Mouse (Mus musculus) macrophage (primary cell): ENCODE data around the gene Phf11a. TPM values are rescaled to one million over a fixed set of nuclear protein-coding genes. Genes with fewer than 3 reads are reported as not detected.
"Not testable (repeated sequence)": the region's sequence is repeated elsewhere in the genome, so short reads cannot be mapped to it uniquely, and the experiment has no call there.

ENCODE experiments used
- H3K27ac ChIP-seq: fragments of 350-480 bp; formaldehyde crosslinking; 2 replicates; pipeline ENCODE4 v1.9.0; 2021
- H3K36me3 ChIP-seq: fragments of 350-480 bp; formaldehyde crosslinking; 2 replicates; pipeline ENCODE4 v1.9.0; 2021; ENCODE audit errors: inconsistent target
- H3K4me3 ChIP-seq: fragments of 350-480 bp; formaldehyde crosslinking; 2 replicates; pipeline ENCODE4 v1.9.0; 2021; ENCODE audit errors: inconsistent target
- H3K79me2 ChIP-seq: fragments of 350-480 bp; formaldehyde crosslinking; 2 replicates; pipeline ENCODE4 v1.9.0; 2021; ENCODE audit errors: inconsistent target
- WGBS: methylation state at CpG from one replicate; pipeline ENCODE4 v1.1.7; 2026; ENCODE audit warnings: inconsistent platforms; ENCODE audit not compliant: missing documents; 5-methylcytosine and 5-hydroxymethylcytosine counted together
- polyA plus RNA-seq: library from polyadenylated mRNA; stranded (reverse); fragments of 250-400 nt; gene quantifications from 3 replicates; pipeline ENCODE4 v1.2.4, GENCODE M21; 2018; ENCODE audit warnings: inconsistent platforms
- total RNA-seq, 78 experiments: library from RNA; depleted of rRNA; stranded (reverse); fragments of 250-400 nt; gene quantifications; 1 replicate in 9 of 78; 2 replicates in 24 of 78; 3 replicates in 43 of 78; 4 replicates in 2 of 78; pipeline ENCODE4 v1.2.4; 2018; ENCODE audit warnings: inconsistent platforms in 56 of 78

Gene Phf11a
- 10 to 100 TPM in 14 of 26 experiments, 1 to 10 TPM in 9, under 1 TPM in 2, not detected in 1; 0.69 to 47.7 (median 19.1) TPM for total RNA-seq (2018; cell fraction: chromatin; rRNA removed)
- 100 to 1,000 TPM in 4 of 26 experiments, 10 to 100 TPM in 9, 1 to 10 TPM in 13; 3.9 to 147 (median 42.7) TPM for total RNA-seq (2018; cell fraction: cytosol; rRNA removed)
- 10 to 100 TPM in 14 of 26 experiments, 1 to 10 TPM in 12; 1.9 to 87.5 (median 36.1) TPM for total RNA-seq (2018; cell fraction: nucleus; rRNA removed)
- polyA plus RNA-seq: 5.3 to 18.6 TPM (median 6.0 TPM) in 3 replicates

DNA sequence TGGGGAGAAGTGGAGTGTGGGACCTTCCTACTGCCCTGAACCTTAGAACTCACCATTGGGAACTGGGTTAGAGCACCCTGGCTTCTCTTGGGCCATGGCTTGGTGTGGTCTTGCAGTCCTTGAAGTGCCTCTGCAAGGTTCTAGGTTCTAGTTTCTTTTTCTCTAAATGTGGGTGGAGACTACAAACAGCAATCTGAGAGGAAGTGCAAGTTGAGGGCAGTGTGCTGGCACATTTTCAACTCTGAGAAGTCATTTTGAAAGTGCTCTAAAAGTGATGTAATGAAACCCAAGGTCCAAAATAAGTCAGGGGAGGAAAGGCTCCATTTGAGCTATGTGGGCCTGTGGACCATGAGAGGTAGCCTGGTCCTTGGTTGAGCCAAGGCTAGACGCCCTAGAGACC lies at the start of gene Phf11a:
Phf11a (minus strand) TSS at position 132 of the 400 bp plus-strand sequence.
- not testable (repeated sequence) for H3K27ac ChIP-seq, H3K79me2 ChIP-seq, H3K36me3 ChIP-seq
- WGBS: 100% methylated on average over 1 of the region's 1 CpGs
- peak within 1 kb of the TSS; percentile 16; the same call in 1 of the 2 replicates for H3K4me3 ChIP-seq

- H3K27ac ChIP-seq: peak within 1 kb of the TSS; percentile 45
- H3K4me3 ChIP-seq: peak within 1 kb of the TSS; percentile 43
- H3K36me3 ChIP-seq: not testable (repeated sequence)
- H3K79me2 ChIP-seq: peaks cover 41% of the 10 kb centered on the region; the same call in 1 of the 2 replicates
- WGBS: 43% methylated on average over 1 of the region's 1 CpGs
Observed at GRCm38 (mm10) chr14:59341189-59341588, 43.9 kb upstream of the Phf11a start, which contains the start of gene Phf11b. TSS of gene Phf11b (minus strand) at chr14:59341351.

GRCm38 (mm10) chr14:59339541-59339940 lies 42.2 kb upstream of the Phf11a start:
- Histone ChIP-seq H3K27ac (no peak overlapping the region), H3K4me3 (no peak overlapping the region), H3K79me2 (peaks cover 56% of the 10 kb centered on the region; the same call in 1 of the 2 replicates), H3K36me3 (peaks cover 12% of the 10 kb centered on the region; the same call in 1 of the 2 replicates)
- 100% methylated on average over 1 of the region's 1 CpGs for WGBS

GRCm38 (mm10) chr14:59336056-59336455 lies 38.7 kb upstream of the Phf11a start:
- Histone ChIP-seq H3K36me3 (peaks cover 34% of the 10 kb centered on the region), H3K79me2 (peaks cover 59% of the 10 kb centered on the region; the same call in 1 of the 2 replicates)
- WGBS: 96% methylated on average over 3 of the region's 3 CpGs
- H3K4me3 ChIP-seq, H3K27ac ChIP-seq: not testable (repeated sequence)

DNA sequence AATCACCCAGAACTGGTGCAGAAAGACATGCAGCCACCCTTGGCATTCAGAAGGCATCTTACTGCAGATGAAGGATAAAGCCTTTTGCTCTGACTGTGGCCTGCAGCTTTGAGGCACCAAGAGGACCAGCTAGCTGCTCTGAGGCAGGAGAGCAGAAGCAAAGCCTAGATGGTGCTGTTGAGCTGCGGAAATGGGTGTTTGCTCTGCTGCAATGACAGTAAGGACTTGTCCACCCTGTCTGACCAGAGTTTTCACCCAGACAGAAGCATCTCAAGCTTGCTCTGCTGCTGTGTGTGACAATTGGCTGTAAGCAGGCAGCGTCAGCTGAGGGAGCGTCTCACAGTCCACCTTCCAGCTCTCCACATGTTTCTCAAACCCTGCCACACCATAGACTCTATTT lies 33.2 kb upstream of the Phf11a start:
- not testable (repeated sequence) for H3K4me3 ChIP-seq, H3K27ac ChIP-seq
- 86% methylated on average over 3 of the region's 3 CpGs for WGBS
- Histone ChIP-seq H3K36me3 (peaks cover 56% of the 10 kb centered on the region), H3K79me2 (peaks cover 14% of the 10 kb centered on the region; the same call in 1 of the 2 replicates)

DNA sequence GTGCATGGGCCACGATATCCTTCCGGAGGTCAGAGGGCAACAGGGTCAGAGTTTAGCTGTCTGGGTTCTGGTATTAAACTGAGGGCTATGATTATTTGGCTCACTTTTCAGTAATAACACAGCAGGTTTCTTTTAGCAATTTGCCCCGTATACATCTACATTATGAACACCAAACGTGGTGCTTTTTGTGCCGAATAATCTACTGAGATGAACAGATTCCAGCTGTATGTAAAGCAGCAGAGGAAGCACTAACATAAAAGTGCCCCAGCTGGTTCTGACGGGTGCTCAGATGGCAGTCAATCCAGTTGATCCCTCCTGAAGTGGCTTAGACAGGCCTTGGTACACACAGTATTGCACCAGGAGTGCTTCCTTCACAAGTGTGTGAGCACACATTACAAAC lies 22.6 kb upstream of the Phf11a start:
- 96% methylated on average over 6 of the region's 6 CpGs for WGBS
- peaks cover 39% of the 10 kb centered on the region for H3K36me3 ChIP-seq
- H3K4me3 ChIP-seq, H3K79me2 ChIP-seq, H3K27ac ChIP-seq: not testable (repeated sequence)

DNA sequence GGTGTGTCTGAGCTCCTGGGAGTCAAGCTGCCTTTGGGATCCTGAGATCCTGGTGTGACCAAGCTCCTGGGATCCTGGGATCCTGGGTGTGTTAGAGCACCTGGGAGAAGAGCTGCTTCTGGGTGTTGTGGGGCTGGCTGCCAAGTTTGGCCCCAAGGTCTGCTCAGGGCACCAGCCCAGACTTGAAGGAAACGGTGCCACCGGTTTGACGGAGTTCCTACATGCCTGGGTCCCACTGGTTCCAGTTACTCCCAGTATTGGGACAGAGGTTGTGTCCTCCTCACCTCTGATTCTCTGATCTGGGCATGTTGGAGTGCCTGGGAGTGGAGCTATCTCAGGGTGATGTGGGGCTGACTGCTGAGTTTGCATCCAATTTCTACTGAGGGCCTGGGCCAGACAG lies 21.7 kb upstream of the Phf11a start:
- not testable (repeated sequence) for H3K79me2 ChIP-seq, H3K27ac ChIP-seq, H3K4me3 ChIP-seq
- H3K36me3 ChIP-seq: peaks cover 34% of the 10 kb centered on the region
- WGBS: 92% methylated on average over 3 of the region's 3 CpGs

DNA sequence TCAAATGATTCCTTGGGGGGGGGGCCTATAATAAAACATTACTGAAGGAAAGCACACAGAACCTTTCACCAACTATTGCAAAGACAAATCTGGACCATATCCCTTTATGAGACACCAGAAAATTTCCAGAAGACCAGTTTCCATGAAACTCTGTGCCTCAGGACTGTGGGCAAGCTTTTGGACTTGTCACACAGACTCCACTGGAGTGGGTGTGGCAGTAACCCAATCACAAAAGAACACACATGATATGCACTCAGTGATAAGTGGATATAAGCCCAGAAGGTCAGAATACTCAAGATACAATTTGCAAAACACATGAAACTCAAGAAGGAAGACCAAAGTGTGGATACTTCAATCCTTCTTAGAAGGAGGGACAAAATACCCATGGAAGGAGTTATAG lies 5.6 kb downstream of the Phf11a start:
- peaks cover 26% of the 10 kb centered on the region; the same call in 1 of the 2 replicates for H3K36me3 ChIP-seq
- H3K27ac ChIP-seq, H3K4me3 ChIP-seq, H3K79me2 ChIP-seq: not testable (repeated sequence)

- not testable (repeated sequence) for H3K4me3 ChIP-seq, H3K79me2 ChIP-seq, H3K27ac ChIP-seq
- H3K36me3 ChIP-seq: peaks cover 14% of the 10 kb centered on the region
- WGBS: 100% methylated on average over 3 of the region's 4 CpGs
Observed at GRCm38 (mm10) chr14:59274961-59275360, 22.4 kb downstream of the Phf11a start.

- 4% methylated on average over 3 of the region's 3 CpGs for WGBS
- Histone ChIP-seq H3K79me2 (no peaks in the 10 kb centered on the region), H3K36me3 (peaks cover 5% of the 10 kb centered on the region; the same call in 1 of the 2 replicates), H3K4me3 (peak within 1 kb of the TSS; percentile 23), H3K27ac (0 out of 2 replicates have a peak within 1 kb of the TSS, but pooled peaks have one; percentile 8)
Observed at GRCm38 (mm10) chr14:59260056-59260455, 37.3 kb downstream of the Phf11a start, which contains the start of gene Gm6904. TSS of gene Gm6904 (minus strand) at chr14:59260216.

- not testable (repeated sequence) for H3K36me3 ChIP-seq, H3K79me2 ChIP-seq, H3K4me3 ChIP-seq, H3K27ac ChIP-seq
- 93% methylated on average over 1 of the region's 1 CpGs for WGBS
Observed at GRCm38 (mm10) chr14:59255861-59256260, 41.5 kb downstream of the Phf11a start.

GRCm38 (mm10) chr14:59250350-59250749 lies 47.0 kb downstream of the Phf11a start:
- H3K27ac ChIP-seq, H3K4me3 ChIP-seq, H3K79me2 ChIP-seq: not testable (repeated sequence)
- 95% methylated on average over 5 of the region's 5 CpGs for WGBS
- peaks cover 15% of the 10 kb centered on the region; the same call in 1 of the 2 replicates for H3K36me3 ChIP-seq

DNA sequence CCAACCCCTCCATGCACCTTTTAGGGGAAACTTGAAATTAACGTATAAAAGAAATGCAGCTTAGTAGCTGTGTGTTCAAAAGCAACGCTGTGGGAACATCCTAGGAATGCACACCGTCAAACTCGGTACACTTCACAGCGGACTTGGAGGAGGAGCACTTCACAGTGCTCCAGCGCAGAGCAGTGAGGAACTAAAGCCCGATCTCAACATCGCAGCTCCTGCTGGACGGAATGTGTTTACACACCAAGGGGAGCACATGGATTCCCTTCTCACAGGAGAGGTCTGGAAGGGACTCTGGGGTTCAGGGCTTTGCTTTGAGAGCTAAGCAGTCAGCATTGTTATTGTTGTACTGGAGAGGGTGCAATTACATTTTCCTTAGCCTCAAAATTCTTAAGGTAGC lies 63.7 kb downstream of the Phf11a start:
- Histone ChIP-seq H3K27ac (no peak overlapping the region), H3K4me3 (no peak overlapping the region), H3K36me3 (peaks cover 63% of the 10 kb centered on the region; the same call in 1 of the 2 replicates), H3K79me2 (no peaks in the 10 kb centered on the region)
- 93% methylated on average over 9 of the region's 9 CpGs for WGBS

DNA sequence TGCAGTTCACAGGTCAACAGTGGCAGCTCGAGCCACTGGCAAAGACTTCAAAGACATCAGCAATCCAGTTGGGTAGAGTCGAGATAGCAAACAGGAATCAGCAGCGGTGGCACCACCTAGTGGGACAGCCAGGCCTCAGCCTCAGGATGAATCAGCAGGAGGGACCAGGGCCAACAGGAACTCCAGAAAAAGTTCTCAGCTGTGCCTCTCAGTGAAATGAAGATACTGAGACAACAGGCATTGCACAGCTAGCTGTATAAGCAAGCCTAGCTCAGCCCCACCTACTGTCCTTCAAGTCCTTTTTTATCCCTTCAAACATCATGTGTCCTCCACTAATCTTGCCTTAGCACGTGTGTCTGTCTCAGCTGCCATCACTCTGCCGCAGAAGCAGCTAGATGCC lies 65.3 kb downstream of the Phf11a start:
- H3K4me3 ChIP-seq: no peak overlapping the region
- no peak overlapping the region for H3K27ac ChIP-seq
- H3K79me2 ChIP-seq: no peaks in the 10 kb centered on the region
- 45% methylated on average over 5 of the region's 5 CpGs for WGBS
- H3K36me3 ChIP-seq: peaks cover 56% of the 10 kb centered on the region; the same call in 1 of the 2 replicates

DNA sequence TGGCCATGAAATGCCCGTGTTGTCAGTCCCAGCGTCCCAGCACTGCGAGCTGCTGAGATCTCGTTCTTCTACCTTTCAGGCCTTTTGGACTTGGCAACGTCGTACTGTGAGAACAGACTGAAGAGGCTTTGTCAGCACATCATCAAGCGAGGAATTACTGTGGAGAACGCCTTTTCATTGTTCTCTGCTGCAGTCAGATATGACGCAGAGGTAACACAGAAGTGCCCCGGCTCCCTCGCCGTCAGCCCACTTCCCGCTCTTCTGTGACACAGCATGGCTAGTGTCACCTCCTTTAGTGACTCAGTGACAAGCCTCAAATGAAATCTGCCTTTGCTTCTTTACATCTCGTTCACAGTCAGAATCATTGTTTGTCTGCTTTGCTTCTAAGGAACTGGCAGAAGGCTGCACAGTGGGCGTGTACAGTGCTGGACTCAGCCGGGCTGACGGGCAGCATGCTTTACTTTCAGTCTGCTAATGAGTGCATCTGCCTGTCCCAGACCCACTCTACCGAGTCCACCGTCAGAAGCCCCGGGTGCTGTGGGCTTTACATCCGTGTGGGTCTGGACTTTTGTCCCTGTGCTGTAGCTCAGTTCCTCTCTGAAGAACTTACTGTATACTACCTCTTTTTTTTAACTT lies 66.9 kb downstream of the Phf11a start:
- WGBS: 93% methylated on average over 21 of the region's 21 CpGs
- peaks cover 57% of the 10 kb centered on the region; the same call in 1 of the 2 replicates for H3K36me3 ChIP-seq
- no peak overlapping the region for H3K27ac ChIP-seq
- H3K4me3 ChIP-seq: no peak overlapping the region
- H3K79me2 ChIP-seq: no peaks in the 10 kb centered on the region
